Mouse (Mus musculus) kidney, embryonic 16.5 days (tissue): ENCODE results near the gene Bhlhe40. TPM values are rescaled to one million over a fixed set of nuclear protein-coding genes. Genes with fewer than 3 reads are reported as not detected.

Experiments
- ATAC-seq: fragments of 200-750 bp; cut with Nextera tagmentation; 2 replicates; pipeline ENCODE4 v1.8.0; 2017; ENCODE audit warnings: moderate TSS enrichment; ENCODE audit not compliant: low FRiP score, low TSS enrichment
- H3K27ac ChIP-seq: fragments of 300-500 bp; sonication (generic); 2 replicates; pipeline ENCODE4 v1.5.1; 2014; ENCODE audit warnings: low read length
- H3K27me3 ChIP-seq: fragments of 300-500 bp; sonication (generic); 2 replicates; pipeline ENCODE4 v1.6.1; 2014; ENCODE audit warnings: low read length, control low read depth, mixed read lengths; ENCODE audit not compliant: insufficient read depth
- H3K36me3 ChIP-seq: fragments of 300-500 bp; sonication (generic); 2 replicates; pipeline ENCODE4 v1.6.1; 2014; ENCODE audit warnings: low read length, control low read depth, mixed read lengths; ENCODE audit not compliant: insufficient read depth
- H3K4me1 ChIP-seq: fragments of 300-500 bp; sonication (generic); 2 replicates; pipeline ENCODE4 v1.6.1; 2014; ENCODE audit warnings: low read length, control low read depth, mixed read lengths; ENCODE audit not compliant: insufficient read depth
- H3K4me2 ChIP-seq: fragments of 300-500 bp; sonication (generic); replicated peaks from 2 replicates; pipeline ENCODE4 v1.6.1; 2014; ENCODE audit warnings: low read depth, low read length
- H3K4me3 ChIP-seq: fragments of 300-500 bp; sonication (generic); 2 replicates; pipeline ENCODE4 v1.5.1; 2014; ENCODE audit warnings: mild to moderate bottlenecking, low read length
- H3K9ac ChIP-seq: fragments of 300-500 bp; sonication (generic); replicated peaks from 2 replicates; pipeline ENCODE4 v1.6.1; 2014; ENCODE audit warnings: low read length
- H3K9me3 ChIP-seq: fragments of 300-500 bp; sonication (generic); 2 replicates; pipeline ENCODE4 v1.6.1; 2016; ENCODE audit warnings: low read length, control low read depth
- WGBS: fragments of 180-500 bp; shearing (Covaris S2); extraction: QIAGEN DNeasy Blood & Tissue Kit; methylation state at CpG from one replicate; pipeline ENCODE4 v1.1.7; 2014; 5-methylcytosine and 5-hydroxymethylcytosine counted together
- polyA plus RNA-seq: library from polyadenylated mRNA; unstranded; fragments of >200 nt; fragmentation: Nextera tagmentation; extraction: Ambion mirVana; gene quantifications from 2 replicates; pipeline ENCODE4 v1.2.1, GENCODE M21; 2015

The Bhlhe40 gene
- polyA plus RNA-seq, 1 experiment from 2014 or later = 18.5 TPM

- 81% methylated on average over 1 of the region's 1 CpGs for WGBS
- no peak overlapping the region for H3K4me2 ChIP-seq
These were observed 22.7 kb downstream of the Bhlhe40 start for GRCm38 (mm10) chr6:108683140-108683539.

GRCm38 (mm10) chr6:108684430-108684829 is 24.0 kb downstream of the Bhlhe40 start:
- Histone ChIP-seq H3K27me3 (no peaks in the 10 kb centered on the region), H3K4me1 (no peaks in the 10 kb centered on the region), H3K9ac (no peak overlapping the region), H3K27ac (no peak overlapping the region), H3K9me3 (no peaks in the 10 kb centered on the region), H3K4me2 (no peak overlapping the region), H3K36me3 (no peaks in the 10 kb centered on the region), H3K4me3 (no peak overlapping the region)
- no peak for ATAC-seq
- WGBS = 41% methylated on average over 5 of the region's 5 CpGs

More at GRCm38 (mm10) chr6:108683140-108683539, 22.7 kb downstream of the Bhlhe40 start:
- no peaks in the 10 kb centered on the region for H3K9me3 ChIP-seq
- no peak for ATAC-seq
- no peak overlapping the region for H3K27ac ChIP-seq
- H3K36me3 ChIP-seq = no peaks in the 10 kb centered on the region
- H3K4me1 ChIP-seq = no peaks in the 10 kb centered on the region
- H3K27me3 ChIP-seq = no peaks in the 10 kb centered on the region
- no peak overlapping the region for H3K9ac ChIP-seq
- H3K4me3 ChIP-seq = no peak overlapping the region

- no peaks in the 10 kb centered on the region for H3K36me3 ChIP-seq
- WGBS = 75% methylated on average over 9 of the region's 9 CpGs
- no peak overlapping the region for H3K9ac ChIP-seq
- no peak overlapping the region for H3K27ac ChIP-seq
- ATAC-seq = no peak
- no peaks in the 10 kb centered on the region for H3K9me3 ChIP-seq
- H3K27me3 ChIP-seq = no peaks in the 10 kb centered on the region
- H3K4me3 ChIP-seq = no peak overlapping the region
- H3K4me1 ChIP-seq = no peaks in the 10 kb centered on the region
- no peak overlapping the region for H3K4me2 ChIP-seq
These were observed 25.4 kb downstream of the Bhlhe40 start for GRCm38 (mm10) chr6:108685758-108686355.

- no peak for ATAC-seq
- WGBS = 50% methylated on average over 3 of the region's 3 CpGs
- H3K4me2 ChIP-seq = no peak overlapping the region
- H3K9ac ChIP-seq = no peak overlapping the region
- H3K9me3 ChIP-seq = no peaks in the 10 kb centered on the region
- H3K27me3 ChIP-seq = no peaks in the 10 kb centered on the region
- H3K36me3 ChIP-seq = no peaks in the 10 kb centered on the region
- H3K4me1 ChIP-seq = no peaks in the 10 kb centered on the region
- H3K4me3 ChIP-seq = no peak overlapping the region
- no peak overlapping the region for H3K27ac ChIP-seq
These were observed 26.5 kb downstream of the Bhlhe40 start for GRCm38 (mm10) chr6:108686930-108687329.

GRCm38 (mm10) chr6:108688344-108688743 is 27.9 kb downstream of the Bhlhe40 start:
- Histone ChIP-seq H3K9me3 (no peaks in the 10 kb centered on the region), H3K9ac (no peak overlapping the region), H3K27ac (no peak overlapping the region), H3K4me2 (no peak overlapping the region), H3K36me3 (no peaks in the 10 kb centered on the region), H3K27me3 (no peaks in the 10 kb centered on the region), H3K4me1 (no peaks in the 10 kb centered on the region), H3K4me3 (no peak overlapping the region)
- ATAC-seq = 0 out of 2 replicates have a peak, but pooled peaks have one; percentile 39
- 73% methylated on average over 5 of the region's 5 CpGs for WGBS

GRCm38 (mm10) chr6:108692986-108693385 is 32.6 kb downstream of the Bhlhe40 start:
- Histone ChIP-seq H3K4me2 (no peak overlapping the region), H3K9me3 (no peaks in the 10 kb centered on the region), H3K27ac (no peak overlapping the region), H3K36me3 (no peaks in the 10 kb centered on the region), H3K4me3 (no peak overlapping the region), H3K27me3 (no peaks in the 10 kb centered on the region), H3K4me1 (no peaks in the 10 kb centered on the region), H3K9ac (no peak overlapping the region)
- WGBS = 74% methylated on average over 3 of the region's 3 CpGs
- ATAC-seq = no peak

GRCm38 (mm10) chr6:108694965-108695724 is 34.7 kb downstream of the Bhlhe40 start:
- Histone ChIP-seq H3K36me3 (no peaks in the 10 kb centered on the region), H3K9ac (no peak overlapping the region), H3K4me2 (no peak overlapping the region), H3K9me3 (no peaks in the 10 kb centered on the region), H3K4me3 (no peak overlapping the region), H3K4me1 (peaks cover 2% of the 10 kb centered on the region; the same call in 1 of the 2 replicates), H3K27me3 (no peaks in the 10 kb centered on the region), H3K27ac (no peak overlapping the region)
- no peak for ATAC-seq
- 85% methylated on average over 8 of the region's 8 CpGs for WGBS

GRCm38 (mm10) chr6:108695844-108696821 is 35.7 kb downstream of the Bhlhe40 start:
- WGBS = 85% methylated on average over 11 of the region's 11 CpGs
- Histone ChIP-seq H3K27me3 (no peaks in the 10 kb centered on the region), H3K36me3 (no peaks in the 10 kb centered on the region), H3K27ac (no peak overlapping the region), H3K4me2 (no peak overlapping the region), H3K9ac (no peak overlapping the region), H3K4me3 (no peak overlapping the region), H3K9me3 (no peaks in the 10 kb centered on the region), H3K4me1 (peaks cover 8% of the 10 kb centered on the region; the same call in 1 of the 2 replicates)
- no peak for ATAC-seq

GRCm38 (mm10) chr6:108696822-108697202 is 36.4 kb downstream of the Bhlhe40 start:
- 89% methylated on average over 3 of the region's 3 CpGs for WGBS
- no peaks in the 10 kb centered on the region for H3K9me3 ChIP-seq

More at GRCm38 (mm10) chr6:108696822-108697202, 36.4 kb downstream of the Bhlhe40 start:
- ATAC-seq = no peak
- H3K27me3 ChIP-seq = no peaks in the 10 kb centered on the region
- no peak overlapping the region for H3K4me3 ChIP-seq
- H3K27ac ChIP-seq = no peak overlapping the region
- no peak overlapping the region for H3K9ac ChIP-seq
- no peaks in the 10 kb centered on the region for H3K36me3 ChIP-seq
- peaks cover 8% of the 10 kb centered on the region; the same call in 1 of the 2 replicates for H3K4me1 ChIP-seq
- no peak overlapping the region for H3K4me2 ChIP-seq
